ENCODE assay signal across 18 mouse cellular contexts in genomic region chr6:41540746-41541145, GRCm38 (mm10). TPM values are rescaled to one million over a fixed set of nuclear protein-coding genes. Genes with fewer than 3 reads are reported as not detected.
"Had no signal": no experiment of that assay in that cellular context is flagged by ENCODE, and none has a peak within 500 bp of the region (broad histone marks: within the 10 kb centered on the region; RNA-seq: fewer than 3 reads in every experiment).

No protein-coding gene starts in this region.

- H3K4me3 ChIP-seq: intestine, embryonic 15.5 days; layer of hippocampus, adult 2 months; limb, embryonic 12.5 days; midbrain, embryonic 10.5 days; myocyte; neural tube, embryonic 12.5 days had no signal

- H3K27me3 ChIP-seq: intestine, embryonic 15.5 days; neural tube, embryonic 12.5 days had no signal

- DNase-seq: kidney, adult 18-20 months; kidney, postnatal 10 days; kidney, postnatal 4 days; lung, adult 18-20 months; midbrain, embryonic 14.5 days; retina, postnatal 1 day had no signal

- H3K4me1 ChIP-seq: intestine, embryonic 15.5 days; limb, embryonic 12.5 days had no signal

- H3K36me3 ChIP-seq: intestine, embryonic 15.5 days; limb, embryonic 12.5 days; midbrain, embryonic 10.5 days; neural tube, embryonic 12.5 days had no signal

- H3K27ac ChIP-seq: intestine, embryonic 15.5 days; layer of hippocampus, adult 2 months; limb, embryonic 12.5 days; midbrain, embryonic 10.5 days; neural tube, embryonic 12.5 days; stomach, postnatal 0 days had no signal

- ATAC-seq: intestine, embryonic 15.5 days had no signal

RNA-seq across cellular contexts. Expression of gene Prss2, which starts 19.2 kb away (rescaled TPM):
- total RNA-seq: layer of hippocampus, adult 2 months; layer of hippocampus, postnatal 10 days; left cerebral cortex, postnatal 36 days; neutrophil, adult 5-6 weeks had no signal
- polyA plus RNA-seq: kidney, embryonic 14.5 days; limb, embryonic 12.5 days; lung, embryonic 16.5 days; midbrain, embryonic 10.5 days; midbrain, embryonic 14.5 days; neural tube, embryonic 12.5 days had no signal
